Mouse (Mus musculus) kidney, postnatal 14 days (tissue): Measurements from ENCODE around the gene R3hdm2.

Experiments used
- DNase-seq: peaks from one replicate; pipeline ENCODE4 v3.0.0; 2022; ENCODE audit warnings: mixed read lengths

Gene R3hdm2

DNA sequence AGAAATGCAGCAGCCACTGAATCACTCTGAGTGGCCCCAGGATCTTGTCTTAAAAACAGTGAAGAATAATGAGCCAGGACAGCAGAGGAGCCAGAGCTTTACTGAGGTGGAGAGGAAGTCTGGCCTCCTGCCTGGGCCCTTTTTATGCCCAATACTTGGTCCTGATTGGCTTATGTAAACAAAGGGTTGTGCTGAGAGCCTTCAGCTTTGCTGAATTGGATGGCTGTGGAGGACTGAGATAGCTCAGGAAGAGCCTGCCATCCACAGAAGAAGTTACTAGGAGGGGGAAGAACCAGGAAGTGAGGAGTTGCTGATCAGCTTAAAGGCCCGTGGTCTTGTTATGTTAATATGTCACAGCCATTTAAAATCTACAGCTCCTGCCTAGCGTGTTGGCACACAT lies 46.5 kb downstream of the R3hdm2 start:
- DNase-seq, result peak; percentile 41

DNA sequence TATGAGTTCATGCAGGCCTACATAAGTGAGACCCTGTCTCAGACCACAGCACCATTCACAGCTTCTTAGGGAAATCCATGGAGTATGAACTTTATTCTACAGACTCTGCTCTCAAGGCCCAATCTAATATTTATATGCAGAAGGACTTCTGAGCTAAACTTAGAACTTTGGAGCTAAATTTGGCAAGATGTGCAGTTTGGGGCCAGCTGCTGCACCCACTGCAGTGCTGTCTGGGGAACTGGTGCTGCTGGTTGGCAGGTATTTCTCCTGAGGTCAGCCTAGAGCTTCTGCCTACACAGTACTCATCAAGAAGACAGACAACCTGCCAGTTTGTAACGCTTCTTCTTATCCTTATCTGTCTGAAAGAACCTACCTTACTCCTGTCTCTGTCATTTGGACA lies 47.0 kb downstream of the R3hdm2 start:
- no peak for DNase-seq

DNA sequence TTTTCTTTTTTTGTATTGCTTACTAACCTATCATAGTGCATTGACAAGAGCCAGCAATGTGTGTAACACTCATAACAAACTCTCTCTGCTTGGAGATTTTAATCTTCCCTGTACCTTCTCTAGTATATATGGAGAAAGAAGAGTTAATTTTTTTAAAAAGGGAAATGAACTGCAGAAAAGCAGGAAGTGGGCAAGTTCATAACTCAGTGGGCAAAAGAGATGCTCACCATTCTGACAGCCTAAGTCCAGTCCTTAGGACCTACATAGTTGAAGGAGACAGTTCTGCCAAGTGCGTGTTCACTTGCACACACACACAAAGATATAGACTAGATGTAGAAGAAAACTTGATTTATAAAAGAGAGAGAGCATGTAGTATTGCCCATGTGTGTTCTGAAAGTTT lies 47.9 kb downstream of the R3hdm2 start:
- no peak for DNase-seq

DNA sequence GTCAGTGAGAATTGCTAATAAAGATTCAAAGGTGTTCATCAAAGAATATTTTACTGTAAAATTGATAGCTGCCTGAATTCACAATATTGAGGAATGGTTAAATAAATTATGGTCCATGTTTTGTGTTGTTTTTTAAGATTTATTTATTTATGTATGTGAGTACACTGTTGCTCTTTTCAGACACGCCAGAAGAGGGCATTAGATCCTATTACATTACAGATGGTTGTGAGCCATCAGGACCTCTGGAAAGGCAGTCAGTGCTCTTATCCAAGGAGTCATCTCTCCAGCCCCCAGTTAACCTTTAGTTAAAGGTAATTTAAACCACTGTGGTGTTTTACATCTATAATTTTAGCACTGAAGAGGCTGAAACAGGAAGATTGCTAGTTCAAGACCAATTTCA lies 49.4 kb downstream of the R3hdm2 start:
- DNase-seq, result no peak

DNA sequence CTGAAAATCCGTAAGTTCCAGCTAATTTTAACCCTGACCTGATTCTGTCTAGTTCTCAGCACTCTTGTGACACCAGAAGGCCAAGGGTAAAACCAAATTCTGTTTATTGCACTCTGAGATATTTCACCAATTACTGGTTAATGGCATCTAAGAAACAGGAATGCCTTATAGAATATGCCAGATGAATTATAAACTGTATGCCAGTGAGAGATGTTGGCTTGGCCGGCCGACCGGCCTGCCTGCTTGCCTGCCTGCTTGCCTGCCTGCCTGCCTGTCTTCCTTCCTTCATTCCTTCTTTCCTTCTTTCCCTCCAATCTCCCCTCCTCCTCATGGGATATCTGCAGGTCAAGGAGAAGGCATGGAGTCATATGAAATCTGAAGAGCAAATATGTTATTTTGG lies 52.3 kb downstream of the R3hdm2 start:
- DNase-seq, result no peak

- DNase-seq, result no peak
These were observed 57.4 kb downstream of the R3hdm2 start for GRCm38 (mm10) chr10:127437354-127438113.

- DNase-seq, result no peak
These were observed 73.6 kb downstream of the R3hdm2 start for GRCm38 (mm10) chr10:127453701-127454100.

DNA sequence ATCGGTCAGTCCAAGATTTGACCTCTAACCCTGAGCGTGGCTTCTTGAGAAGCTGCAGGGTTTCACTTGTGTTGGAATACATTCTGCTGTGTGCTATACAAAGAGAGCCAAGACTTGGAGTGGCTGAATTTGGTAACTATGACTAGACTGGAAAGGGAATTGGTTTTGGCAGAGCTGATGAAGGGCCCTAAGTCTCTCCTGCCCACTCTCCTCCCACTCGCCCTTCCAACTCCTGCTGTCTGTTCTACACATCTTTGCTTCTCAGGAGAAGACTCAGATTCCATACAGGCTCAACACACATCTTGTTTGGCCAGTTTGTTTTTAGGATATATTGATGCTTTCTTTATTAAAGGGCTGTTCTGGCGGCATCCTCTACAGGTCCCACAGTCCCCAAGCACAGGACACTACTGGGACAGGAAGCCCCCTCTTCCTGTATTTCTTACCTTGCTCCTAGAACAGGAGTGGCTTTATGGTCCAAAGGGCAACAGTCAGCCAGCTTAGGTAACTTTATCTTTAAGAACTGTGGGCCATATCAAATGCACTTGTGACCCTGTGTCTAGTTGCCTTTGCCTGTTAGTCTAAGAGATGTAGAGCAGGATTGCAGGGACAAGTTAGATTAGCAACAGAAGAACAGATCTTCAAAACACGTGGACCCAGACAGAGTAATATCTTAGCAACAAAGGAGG lies 82.4 kb downstream of the R3hdm2 start:
- no peak for DNase-seq

GRCm38 (mm10) chr10:127471281-127471988 lies 91.3 kb downstream of the R3hdm2 start:
- peak; percentile 48 for DNase-seq

- no peak for DNase-seq
These were observed 92.6 kb downstream of the R3hdm2 start for GRCm38 (mm10) chr10:127472722-127473121.

- DNase-seq, result no peak
These were observed 95.0 kb downstream of the R3hdm2 start for GRCm38 (mm10) chr10:127475175-127475574.

- no peak for DNase-seq
These were observed 96.4 kb downstream of the R3hdm2 start for GRCm38 (mm10) chr10:127476541-127476940.

DNA sequence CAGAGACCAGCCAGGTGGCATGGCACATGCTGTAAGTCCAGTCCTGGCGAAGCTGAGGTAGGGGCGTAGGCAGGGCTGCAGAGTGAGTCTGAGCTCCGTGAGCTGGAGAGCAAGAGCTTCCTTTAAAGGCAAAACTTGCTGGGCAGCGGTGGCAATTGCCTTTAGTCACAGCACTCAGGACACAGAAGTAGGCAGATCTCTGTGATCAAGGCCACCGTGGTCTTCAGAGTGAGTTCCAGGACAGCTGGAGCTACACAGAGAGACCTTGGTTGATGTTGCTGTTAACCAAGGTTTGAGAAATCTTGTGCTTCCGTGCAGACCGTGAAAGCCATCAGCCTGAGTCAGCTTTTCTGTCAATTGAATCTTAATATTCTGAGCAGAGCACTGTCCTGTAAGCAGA lies 97.2 kb downstream of the R3hdm2 start:
- no peak for DNase-seq

- peak; percentile 43 for DNase-seq
These were observed 99.0 kb downstream of the R3hdm2 start for GRCm38 (mm10) chr10:127479131-127479530.

- peak; percentile 74 for DNase-seq
These were observed 101.0 kb downstream of the R3hdm2 start for GRCm38 (mm10) chr10:127480833-127481813.

GRCm38 (mm10) chr10:127485235-127485634 lies 105.1 kb downstream of the R3hdm2 start:
- no peak for DNase-seq

DNA sequence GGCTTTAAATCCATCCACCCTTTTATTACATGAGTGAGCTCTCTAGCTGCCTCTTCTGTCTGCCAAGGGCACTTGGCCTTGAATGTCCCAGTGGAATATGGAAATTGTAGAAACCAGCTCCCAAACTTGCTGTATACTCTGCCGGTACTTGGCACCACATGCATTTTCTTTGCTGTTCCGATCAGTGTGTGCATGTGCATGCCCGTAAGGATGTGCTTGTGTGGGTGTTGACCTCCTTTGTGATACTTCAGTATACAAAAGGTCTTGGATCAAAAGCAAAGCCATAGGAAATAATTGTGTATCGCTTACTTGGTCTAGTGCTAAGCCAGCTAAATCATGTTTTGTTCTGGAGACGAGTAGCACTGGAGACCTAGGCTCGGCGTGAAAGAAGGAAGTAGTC lies 108.7 kb downstream of the R3hdm2 start:
- no peak for DNase-seq

GRCm38 (mm10) chr10:127490160-127491127 lies 110.3 kb downstream of the R3hdm2 start:
- no peak for DNase-seq

GRCm38 (mm10) chr10:127491128-127491512 lies 111.0 kb downstream of the R3hdm2 start:
- no peak for DNase-seq

- DNase-seq, result no peak
These were observed 112.0 kb downstream of the R3hdm2 start for GRCm38 (mm10) chr10:127492118-127492517.

GRCm38 (mm10) chr10:127496156-127496555 lies 116.0 kb downstream of the R3hdm2 start:
- DNase-seq, result no peak
